Mouse (Mus musculus) CD4-positive, CD25-positive, alpha-beta regulatory T cell, adult 4 months (primary cell): ENCODE measurements around the gene Elfn2. TPM values are rescaled to one million over a fixed set of nuclear protein-coding genes. Genes with fewer than 3 reads are reported as not detected.

Experiments used
- ATAC-seq: one replicate; pipeline ENCODE4 v1.8.0; 2017
- polyA plus RNA-seq, 2 experiments: library from polyadenylated mRNA; unstranded; fragments of 100-300 nt; shearing (Covaris generic); gene quantifications; one replicate each; pipeline ENCODE4 v1.2.1; 2017

Gene Elfn2
- polyA plus RNA-seq = under 1 TPM in 1 of 2 experiments, not detected in 1; 0.10 TPM

- peak; percentile 17 for ATAC-seq
Measured at GRCm38 (mm10) chr15:78718290-78719250, at the start of gene Elfn2. Gene Elfn2, minus strand, starts transcription at chr15:78718771.

GRCm38 (mm10) chr15:78763704-78764103 lies 45.1 kb upstream of the Elfn2 start:
- no peak for ATAC-seq

DNA sequence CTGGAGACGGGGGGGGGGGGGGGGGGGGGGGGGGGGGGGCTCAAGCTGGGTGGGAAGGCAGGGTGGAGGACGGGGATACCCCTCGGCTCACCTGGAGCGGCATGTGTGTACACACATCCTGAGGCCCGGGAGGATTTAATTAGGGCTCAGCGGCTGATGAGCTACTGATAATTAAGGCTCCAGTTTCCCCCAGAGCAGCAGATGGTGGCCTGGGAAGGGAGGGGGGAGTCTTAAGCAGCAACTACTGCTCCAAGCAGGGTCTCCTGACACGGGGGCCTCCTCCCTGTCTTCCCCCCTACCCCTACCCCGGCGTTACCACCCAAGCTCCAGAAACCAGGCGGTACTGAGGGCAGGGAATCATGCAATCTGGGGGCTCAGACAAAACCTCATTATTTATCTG lies 44.6 kb upstream of the Elfn2 start:
- no peak for ATAC-seq

- no peak for ATAC-seq
Measured at GRCm38 (mm10) chr15:78761112-78761511, 42.5 kb upstream of the Elfn2 start.

- no peak for ATAC-seq
Measured at GRCm38 (mm10) chr15:78758132-78758531, 39.6 kb upstream of the Elfn2 start.

DNA sequence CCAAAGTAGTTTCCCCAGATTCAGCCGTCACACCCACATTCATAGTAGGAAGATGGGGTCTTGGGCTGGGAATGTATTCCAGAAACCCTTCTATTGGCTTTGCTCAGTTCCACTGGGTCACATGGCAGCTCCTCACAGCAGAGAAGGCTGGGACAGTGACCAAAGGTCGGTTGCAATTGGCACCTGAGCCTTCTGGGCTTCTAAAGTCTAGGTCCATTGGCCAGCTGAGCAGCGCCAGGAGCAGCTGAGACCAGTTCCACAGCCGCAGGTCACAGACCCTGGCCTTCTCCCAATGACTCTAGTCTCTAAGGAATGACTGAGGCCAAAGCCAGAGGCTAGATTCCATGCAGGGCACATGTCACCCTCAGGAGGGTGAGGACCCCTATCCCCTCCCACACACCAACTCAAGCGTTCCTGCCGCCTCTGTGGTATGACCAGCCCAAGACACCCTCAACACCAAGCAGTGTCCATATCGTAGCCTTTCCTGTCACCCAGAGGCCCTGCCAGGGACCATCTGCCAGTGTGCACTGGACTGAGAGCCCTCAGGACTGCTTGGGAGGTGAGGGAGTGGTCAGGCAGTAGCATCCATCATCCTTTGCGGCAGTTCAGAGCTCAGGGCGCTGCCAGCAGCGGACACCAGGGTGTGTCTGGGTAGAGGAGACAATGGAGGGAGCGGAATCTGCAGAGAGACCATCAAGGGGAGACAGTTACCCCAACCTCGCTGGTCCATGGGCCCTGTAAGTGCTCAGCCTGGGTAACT lies 37.6 kb upstream of the Elfn2 start:
- no peak for ATAC-seq

- no peak for ATAC-seq
Measured at GRCm38 (mm10) chr15:78755226-78755625, 36.7 kb upstream of the Elfn2 start.

- no peak for ATAC-seq
Measured at GRCm38 (mm10) chr15:78754144-78754543, 35.6 kb upstream of the Elfn2 start.

DNA sequence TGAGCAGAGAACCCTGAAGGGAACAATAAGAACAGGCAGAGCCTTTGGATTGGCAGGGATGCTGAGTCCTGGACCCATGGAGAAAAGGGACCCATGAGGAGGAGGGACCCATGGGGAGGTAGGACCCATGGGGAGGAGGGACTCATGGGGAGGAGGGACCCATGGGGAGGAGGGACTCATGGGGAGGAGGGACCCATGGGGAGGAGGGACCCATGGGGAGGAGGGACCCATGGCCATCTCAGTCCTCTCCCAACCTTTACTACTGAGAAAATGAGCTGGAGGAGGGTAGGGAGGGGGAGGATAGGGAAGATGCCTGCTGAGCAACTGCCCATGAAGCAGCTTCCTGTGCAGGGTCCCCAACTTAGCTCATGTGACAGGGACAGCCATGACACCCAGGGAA lies 34.4 kb upstream of the Elfn2 start:
- no peak for ATAC-seq

DNA sequence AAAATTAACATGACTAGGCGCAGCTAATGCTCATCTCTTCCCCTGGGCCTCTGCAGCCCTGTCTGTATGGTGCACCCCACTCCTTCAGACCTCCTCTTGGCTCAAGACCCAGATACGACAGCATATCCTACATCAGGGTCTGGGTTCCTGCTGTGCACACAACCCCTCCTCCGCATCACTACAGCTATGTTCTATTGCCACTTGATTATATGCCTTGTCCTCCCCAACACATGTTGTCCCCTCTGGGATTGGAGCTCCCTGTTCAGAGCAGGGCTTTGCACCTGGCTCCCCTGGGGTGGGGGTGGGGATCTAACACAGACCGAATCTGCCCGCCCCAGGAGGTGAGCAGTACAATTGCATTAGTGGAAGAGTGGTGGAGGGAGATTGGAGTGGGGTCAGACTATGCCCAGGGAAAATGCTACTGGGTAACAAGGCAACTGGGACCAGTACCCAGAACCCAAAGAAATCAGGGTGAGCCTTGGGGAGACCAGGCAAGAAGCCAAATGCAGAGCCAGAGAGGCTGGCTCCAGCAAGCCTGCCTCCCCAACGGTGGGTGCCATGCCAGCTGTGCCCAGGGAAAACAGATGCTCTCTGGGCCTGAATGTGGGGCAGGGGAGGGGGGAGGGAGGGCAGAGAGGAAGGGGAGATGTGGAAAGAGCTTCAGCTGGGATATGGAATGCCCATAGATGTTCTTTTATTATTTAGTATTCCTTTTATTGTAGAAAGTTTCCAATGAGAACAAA lies 32.2 kb upstream of the Elfn2 start:
- no peak for ATAC-seq

DNA sequence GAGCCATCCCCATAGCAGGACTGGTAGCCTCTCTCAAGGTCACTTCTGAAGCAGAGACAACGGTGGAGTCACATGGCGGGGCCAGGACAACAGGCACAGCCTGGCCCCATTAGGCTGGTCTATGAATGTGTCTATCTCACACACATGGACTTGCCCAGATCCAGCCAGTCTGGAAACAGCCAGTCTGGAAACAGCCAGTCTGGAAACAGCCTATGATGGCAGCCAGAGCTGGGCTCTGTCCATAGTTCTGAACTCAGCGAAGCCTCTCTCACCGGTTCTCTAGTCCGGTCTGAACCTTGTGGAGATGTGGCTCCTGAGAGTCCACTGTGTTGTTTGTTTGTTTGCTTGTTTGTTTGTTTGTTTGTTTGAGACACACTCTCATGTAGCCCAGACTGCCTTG lies 31.3 kb upstream of the Elfn2 start:
- ATAC-seq = no peak

DNA sequence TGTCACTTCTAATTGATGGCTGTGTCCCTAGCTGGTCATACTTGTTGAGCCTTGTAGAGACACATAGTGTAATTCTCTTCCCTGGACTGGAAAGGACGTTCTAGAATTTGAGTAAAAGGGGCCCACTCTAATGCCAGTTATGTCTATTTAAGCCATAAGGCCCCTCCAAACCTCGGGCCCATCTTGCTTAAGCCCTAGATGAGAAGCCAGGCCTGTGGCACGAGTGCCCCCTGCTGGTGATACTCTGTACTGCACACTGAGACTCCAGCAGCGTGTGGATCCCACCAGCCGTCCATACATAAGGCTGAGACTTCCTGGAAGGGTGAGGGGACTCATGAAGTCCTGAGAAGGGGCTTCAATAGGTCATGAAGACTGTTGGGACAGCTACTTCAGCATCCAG lies 25.6 kb upstream of the Elfn2 start:
- ATAC-seq = no peak

DNA sequence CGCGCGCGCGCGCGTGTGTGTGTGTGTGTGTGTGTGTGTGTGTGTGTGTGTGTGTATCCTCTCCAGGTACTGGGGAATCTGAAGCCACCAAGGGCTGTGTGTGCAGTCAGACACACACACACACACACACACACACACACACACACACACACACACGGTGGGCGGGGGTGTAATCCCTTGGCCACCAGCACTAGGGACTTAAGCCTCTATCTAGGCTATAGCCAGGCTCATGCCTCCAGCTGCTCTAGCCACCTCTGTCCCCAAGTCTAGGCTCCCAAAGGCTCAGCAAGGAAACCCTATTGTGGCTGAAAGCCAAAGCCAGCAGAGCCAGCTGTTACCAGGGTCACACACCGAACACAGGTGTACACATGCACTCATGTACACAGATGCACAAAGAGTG lies 24.3 kb upstream of the Elfn2 start:
- ATAC-seq = no peak

GRCm38 (mm10) chr15:78740662-78741061 lies 22.1 kb upstream of the Elfn2 start:
- ATAC-seq = no peak

DNA sequence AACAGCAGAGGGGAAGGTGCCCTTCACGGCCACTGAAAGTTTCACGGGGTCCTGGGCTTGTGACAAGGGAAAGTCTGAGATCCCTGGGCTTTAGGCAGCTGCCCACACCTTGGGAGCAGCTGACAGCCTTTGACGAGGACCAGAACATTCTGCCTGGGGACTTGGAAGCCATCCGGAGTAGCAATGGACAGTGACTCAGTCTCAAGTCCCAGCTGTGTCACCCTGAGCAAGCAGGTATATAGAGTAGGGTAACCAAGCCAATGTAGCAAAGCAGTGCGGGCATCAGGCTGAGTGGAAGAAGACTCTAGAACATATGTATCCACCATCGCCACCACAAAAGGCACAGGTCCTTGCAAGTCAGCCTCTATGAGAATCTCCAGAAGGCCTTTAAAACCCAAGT lies 18.6 kb upstream of the Elfn2 start:
- ATAC-seq = no peak

DNA sequence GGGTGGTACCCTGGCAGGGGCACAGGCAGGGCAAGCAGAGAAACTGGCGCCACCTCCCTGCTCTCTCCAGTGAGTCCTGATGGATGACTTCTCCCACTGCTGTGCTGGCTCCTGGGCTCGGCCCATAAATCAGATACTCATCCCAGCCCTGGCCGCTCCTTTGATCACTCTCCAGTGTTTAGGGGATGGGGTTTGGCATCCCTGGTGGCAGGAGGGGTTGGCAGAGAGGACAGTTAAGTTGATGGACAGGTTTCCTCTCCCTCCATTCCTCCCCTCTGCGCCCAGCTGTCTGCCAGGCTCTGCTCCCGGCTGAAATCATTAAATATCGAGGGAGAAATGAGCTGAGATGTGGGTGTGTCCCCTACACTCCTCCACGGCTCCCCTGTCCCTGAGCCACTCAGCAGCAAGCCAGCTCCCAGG lies 18.1 kb upstream of the Elfn2 start:
- no peak for ATAC-seq

DNA sequence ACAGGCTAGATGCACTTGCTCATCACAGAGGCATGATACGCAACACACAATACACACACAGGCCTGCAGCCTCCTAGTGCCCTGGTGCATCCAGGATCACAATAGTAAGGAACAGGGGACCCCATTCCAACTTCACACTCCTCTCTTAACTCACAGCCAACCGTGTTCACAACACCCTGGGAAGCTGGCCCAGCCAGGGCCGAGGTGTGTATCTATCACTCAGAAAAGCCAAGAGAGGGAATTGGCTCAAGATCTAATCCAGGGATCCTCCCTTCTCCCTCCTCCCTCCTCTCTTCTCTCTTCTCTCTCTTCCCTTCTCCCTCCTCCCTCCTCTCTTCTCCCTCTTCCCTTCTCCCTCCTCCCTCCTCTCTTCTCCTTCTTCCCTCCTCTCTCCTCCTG lies 17.6 kb upstream of the Elfn2 start:
- ATAC-seq = no peak

- ATAC-seq = no peak
Measured at GRCm38 (mm10) chr15:78735431-78736180, 17.0 kb upstream of the Elfn2 start.

DNA sequence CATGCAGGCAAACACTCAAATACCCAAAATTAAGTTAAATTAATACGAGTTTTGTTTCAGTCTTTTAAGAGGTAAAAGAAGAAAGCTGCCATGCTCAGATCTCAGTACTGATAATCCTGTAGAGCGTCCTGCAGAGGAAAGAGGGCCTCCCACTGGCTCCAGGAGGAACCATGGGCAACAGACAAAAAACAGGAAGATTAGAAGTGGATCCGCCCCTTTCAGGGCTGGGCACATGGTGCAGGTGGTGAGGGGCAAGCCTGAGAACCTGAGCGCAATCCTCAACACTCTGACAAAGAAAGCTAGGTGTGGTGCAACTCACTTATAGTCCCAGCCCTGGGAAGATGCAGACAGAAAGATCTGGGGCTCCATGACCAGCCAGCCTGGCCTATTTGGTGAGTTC lies 13.3 kb upstream of the Elfn2 start:
- ATAC-seq = no peak

- no peak for ATAC-seq
Measured at GRCm38 (mm10) chr15:78730315-78731049, 11.9 kb upstream of the Elfn2 start.

DNA sequence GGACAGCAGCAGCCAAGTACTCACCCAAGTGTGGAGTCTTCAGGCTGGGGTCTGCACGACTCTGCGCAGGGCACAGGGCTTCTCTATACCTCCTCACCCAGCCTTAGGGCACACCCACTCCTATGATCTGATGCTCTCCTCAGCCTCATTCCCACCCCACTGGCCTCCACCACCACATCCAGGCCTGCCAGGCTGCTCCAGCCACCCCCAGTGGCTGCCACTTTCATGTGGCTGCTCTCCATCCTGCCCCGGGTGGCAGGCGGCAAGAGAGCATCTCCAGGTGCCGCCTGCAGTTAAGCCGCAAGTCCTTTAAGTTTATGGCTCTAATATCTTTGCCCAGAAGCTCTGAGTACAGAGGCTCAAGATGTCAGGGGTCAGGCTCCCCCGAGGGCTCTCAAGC lies 8.1 kb upstream of the Elfn2 start:
- no peak for ATAC-seq

DNA sequence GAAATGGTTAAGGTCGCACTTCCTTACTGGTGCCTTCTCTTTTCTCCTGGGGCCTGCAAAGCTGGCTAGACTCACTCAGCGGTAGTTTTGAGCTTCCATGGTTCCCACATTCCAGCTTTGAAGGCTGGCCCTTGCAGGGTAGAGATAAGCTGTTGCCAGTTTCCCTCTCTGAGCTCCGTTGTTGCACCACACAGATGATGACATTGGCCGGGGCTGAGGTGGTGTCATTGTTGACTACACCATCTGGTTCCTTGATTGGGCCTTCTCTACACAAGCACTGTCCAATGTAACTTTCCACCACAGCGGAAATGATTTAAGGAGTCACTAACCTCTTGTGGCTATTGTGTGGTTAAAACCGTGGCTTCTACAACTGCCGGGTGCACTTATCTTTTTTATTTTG lies 2.0 kb upstream of the Elfn2 start:
- no peak for ATAC-seq
